Mouse (Mus musculus) NIH3T3 (cell line): ENCODE data around the gene Prl3c1.
"Not testable (repeated sequence)": the region's sequence is repeated elsewhere in the genome, so short reads cannot be mapped to it uniquely, and the experiment has no call there.

Experiments
- DNase-seq: peaks from one replicate; pipeline ENCODE4 v3.0.0-alpha.2; 2012; ENCODE audit warnings: low read depth

Prl3c1 gene

GRCm38 (mm10) chr13:27196359-27196758 lies at the start of gene Prl3c1:
Gene Prl3c1, plus strand, starts transcription at chr13:27196659.
- no peak for DNase-seq

DNA sequence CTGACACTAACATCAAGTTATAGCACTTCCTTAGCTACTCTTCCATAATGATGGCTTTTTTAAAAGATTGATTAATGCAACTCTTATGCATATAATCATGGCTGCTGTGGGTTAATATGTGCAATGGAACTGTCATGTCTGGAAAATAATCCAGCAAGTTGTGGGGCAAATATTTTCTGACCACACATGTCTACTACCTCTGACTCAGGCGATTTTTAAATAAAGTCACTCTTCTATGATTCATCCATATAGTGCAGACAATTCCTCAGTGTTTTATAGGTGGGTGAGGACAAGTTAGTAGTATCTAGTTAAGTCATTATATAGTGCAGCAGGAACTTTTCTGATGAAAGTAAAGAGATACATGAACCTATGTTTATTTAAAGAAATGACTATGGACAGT lies 48.2 kb upstream of the Prl3c1 start:
- DNase-seq: peak; percentile 37

DNA sequence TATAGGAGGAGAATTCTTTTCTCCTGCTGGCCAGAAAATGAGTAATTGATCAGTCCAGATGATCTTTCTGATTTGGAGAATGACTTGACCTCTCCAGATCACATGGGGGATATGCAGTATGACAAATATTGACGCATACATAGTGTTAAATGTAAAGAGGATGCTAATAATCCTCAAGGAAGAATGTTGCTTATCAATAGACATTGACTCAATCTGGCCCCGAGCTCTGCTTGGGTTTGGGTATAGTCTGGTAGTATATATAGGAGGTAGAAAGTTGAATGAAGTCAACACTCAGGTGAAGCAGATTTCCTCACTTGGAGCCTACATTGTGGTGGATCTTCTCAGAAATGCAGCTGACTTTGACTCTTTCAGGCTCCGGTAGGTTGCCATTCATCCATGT lies 40.0 kb upstream of the Prl3c1 start, which contains the start of gene Prl3d3:
Gene Prl3d3 (plus strand): TSS at position 301 of the 400 bp plus-strand sequence.
- not testable (repeated sequence) for DNase-seq

DNA sequence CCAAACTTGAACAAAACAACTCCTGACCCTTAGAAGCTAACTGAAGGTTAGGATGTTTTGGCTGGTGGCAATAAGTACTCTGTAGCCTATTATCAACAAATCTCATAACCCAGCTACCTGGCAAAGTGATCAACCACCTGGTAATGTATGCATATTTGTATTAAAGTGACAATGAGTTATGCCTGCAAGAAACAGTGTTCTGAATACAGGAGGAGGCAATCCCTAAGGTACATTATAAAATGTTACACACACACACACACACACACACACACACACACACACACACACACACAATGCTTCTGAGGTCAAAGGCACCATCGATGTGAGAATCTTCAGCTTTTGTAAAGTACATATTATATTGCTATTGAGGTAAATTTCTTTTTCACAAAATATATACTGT lies 45.1 kb downstream of the Prl3c1 start, which contains the start of gene Prl3b1:
Gene Prl3b1 (plus strand): TSS at position 301 of the 400 bp plus-strand sequence.
- DNase-seq: no peak
